26 mouse cellular contexts compared by ENCODE assay signal in genomic region chr16:87751243-87751642, GRCm38 (mm10). TPM values are rescaled to one million over a fixed set of nuclear protein-coding genes. Genes with fewer than 3 reads are reported as not detected.
A peak's percentile ranks its signal among the peaks of the same experiment; 100 is the strongest.
DNase-seq lines count a peak whose midpoint lies in the region.
"Had no signal": no experiment of that assay in that cellular context is flagged by ENCODE, and none has a peak within 500 bp of the region (broad histone marks: within the 10 kb centered on the region; RNA-seq: fewer than 3 reads in every experiment).

No protein-coding gene starts in this region.

- no peaks in the 10 kb centered on the region for H3K36me3 ChIP-seq in hindbrain, embryonic 10.5 days
- H3K36me3 ChIP-seq: embryonic facial prominence, embryonic 10.5 days; embryonic facial prominence, embryonic 15.5 days; forebrain, embryonic 12.5 days; limb, embryonic 12.5 days; midbrain, embryonic 12.5 days had no signal

- no peak overlapping the region for H3K27ac ChIP-seq in hindbrain, embryonic 10.5 days
- H3K27ac ChIP-seq: embryonic facial prominence, embryonic 10.5 days; embryonic facial prominence, embryonic 15.5 days; forebrain, embryonic 12.5 days; hindbrain, embryonic 14.5 days; limb, embryonic 12.5 days; midbrain, embryonic 12.5 days; stomach, postnatal 0 days had no signal

- peak; percentile 14 to 16 for DNase-seq in spleen, postnatal 36 days (ENCODE audit: low spot score in 2 of 2)
- no peak for DNase-seq in spleen, adult 18-20 months
- DNase-seq in T-cell, adult 2 months (ENCODE audit: low spot score): peak; percentile 65
- DNase-seq in naive thymus-derived CD4-positive, alpha-beta T cell, adult 2 months (ENCODE audit: low read depth): peak; percentile 49
- no peak for DNase-seq in adrenal gland, postnatal 10 days
- no peak for DNase-seq in urinary bladder, adult 18-20 months (ENCODE audit: low spot score in 2 of 2)
- no peak for DNase-seq in hindbrain, embryonic 10.5 days (ENCODE audit: low spot score)
- DNase-seq: adrenal gland, adult 8-10 months; cerebellum, adult 8-10 months; cerebellum, postnatal 25 days; gastrocnemius, postnatal 36 days; heart, adult 18-20 months; heart, postnatal 36 days; kidney, adult 11 months; kidney, postnatal 14 days; lung, postnatal 36 days; retina, postnatal 1 day; right cerebral cortex, postnatal 14 days had no signal

- H3K27me3 ChIP-seq in hindbrain, embryonic 10.5 days (ENCODE audit: insufficient read depth, poor library complexity, severe bottlenecking): no peaks in the 10 kb centered on the region
- H3K27me3 ChIP-seq: embryonic facial prominence, embryonic 15.5 days; forebrain, embryonic 12.5 days; limb, embryonic 12.5 days; megakaryocyte, embryonic 14.5 days; midbrain, embryonic 12.5 days had no signal

- WGBS in hindbrain, embryonic 10.5 days: 96% methylated on average over 13 of the region's 13 CpGs

- 0 out of 2 replicates have a peak, but pooled peaks cover 3% of the 10 kb centered on the region for H3K9me3 ChIP-seq in hindbrain, embryonic 10.5 days
- H3K9me3 ChIP-seq: embryonic facial prominence, embryonic 10.5 days; embryonic facial prominence, embryonic 15.5 days; forebrain, embryonic 12.5 days; limb, embryonic 12.5 days had no signal

- no peaks in the 10 kb centered on the region for H3K4me1 ChIP-seq in hindbrain, embryonic 10.5 days (replicated peaks)
- H3K4me1 ChIP-seq: embryonic facial prominence, embryonic 10.5 days; embryonic facial prominence, embryonic 15.5 days; forebrain, embryonic 12.5 days; limb, embryonic 12.5 days; midbrain, embryonic 12.5 days had no signal

- no peak overlapping the region for H3K4me3 ChIP-seq in hindbrain, embryonic 10.5 days
- H3K4me3 ChIP-seq: embryonic facial prominence, embryonic 10.5 days; embryonic facial prominence, embryonic 15.5 days; forebrain, embryonic 12.5 days; limb, embryonic 12.5 days; megakaryocyte, embryonic 14.5 days; midbrain, embryonic 12.5 days had no signal

RNA-seq across cellular contexts. Expression of gene Bach1, which starts 52.5 kb away (rescaled TPM):
- total RNA-seq in adrenal gland, postnatal 10 days (2021): 10 to 100 TPM; 21.6 to 23.6 TPM
- polyA plus RNA-seq in hindbrain, embryonic 10.5 days (2016; fragmentation: Nextera tagmentation; extraction: Ambion mirVana): 15.4 and 19.3 TPM in 2 replicates

Comparison
In these comparisons a context has a peak if more than half of its experiments do, and no peak if none do; other contexts are left out.
1. DNase-seq: peak in spleen, postnatal 36 days (2 of 2), T-cell, adult 2 months (single experiment) and naive thymus-derived CD4-positive, alpha-beta T cell, adult 2 months (single experiment); none in spleen, adult 18-20 months (0 of 2), adrenal gland, postnatal 10 days (single experiment), urinary bladder, adult 18-20 months (0 of 2) and hindbrain, embryonic 10.5 days (single experiment).